Mouse (Mus musculus) limb, embryonic 11.5 days (tissue): ENCODE measurements around the gene Sept6. TPM values are rescaled to one million over a fixed set of nuclear protein-coding genes. Genes with fewer than 3 reads are reported as not detected.

Experiments
- ATAC-seq: fragments of 200-750 bp; cut with Nextera tagmentation; 2 replicates; pipeline ENCODE4 v1.8.0; 2017; ENCODE audit warnings: low read depth; ENCODE audit not compliant: insufficient number of reproducible peaks, low FRiP score, low TSS enrichment
- DNase-seq: peaks from one replicate; pipeline ENCODE4 v3.0.0-alpha.2; 2015; ENCODE audit warnings: low spot score
- H3K27ac ChIP-seq: fragments of 300-500 bp; sonication (generic); replicated peaks from 2 replicates; pipeline ENCODE4 v1.5.1; 2014; ENCODE audit warnings: low read depth, mild to moderate bottlenecking, low read length
- H3K27me3 ChIP-seq: fragments of 300-500 bp; sonication (generic); 2 replicates; pipeline ENCODE4 v1.6.1; 2014; ENCODE audit warnings: mild to moderate bottlenecking, low read length, mixed read lengths; ENCODE audit not compliant: control insufficient read depth, insufficient read depth
- H3K36me3 ChIP-seq: fragments of 300-500 bp; sonication (generic); 2 replicates; pipeline ENCODE4 v1.6.1; 2014; ENCODE audit warnings: mild to moderate bottlenecking, low read length, moderate library complexity, mixed read lengths; ENCODE audit not compliant: control insufficient read depth, insufficient read depth
- H3K4me1 ChIP-seq: fragments of 300-500 bp; sonication (generic); 2 replicates; pipeline ENCODE4 v1.6.1; 2014; ENCODE audit warnings: low read length, mixed read lengths; ENCODE audit not compliant: control insufficient read depth, insufficient read depth
- H3K4me2 ChIP-seq: fragments of 300-500 bp; sonication (generic); 2 replicates; pipeline ENCODE4 v1.6.1; 2014; ENCODE audit warnings: low read depth, mild to moderate bottlenecking, moderate library complexity; ENCODE audit not compliant: severe bottlenecking
- H3K4me3 ChIP-seq: fragments of 300-500 bp; sonication (generic); 2 replicates; pipeline ENCODE4 v1.5.1; 2014; ENCODE audit warnings: low read depth, low read length
- H3K9ac ChIP-seq: fragments of 300-500 bp; sonication (generic); 2 replicates; pipeline ENCODE4 v1.6.1; 2014; ENCODE audit warnings: mild to moderate bottlenecking, low read length
- H3K9me3 ChIP-seq: fragments of 300-500 bp; sonication (generic); 2 replicates; pipeline ENCODE4 v1.6.1; 2016; ENCODE audit warnings: low read length; ENCODE audit not compliant: control insufficient read depth
- WGBS: fragments of 180-500 bp; shearing (Covaris S2); extraction: QIAGEN DNeasy Blood & Tissue Kit; methylation state at CpG from one replicate; pipeline ENCODE4 v1.1.7; 2014; 5-methylcytosine and 5-hydroxymethylcytosine counted together
- polyA plus RNA-seq: library from polyadenylated mRNA; unstranded; fragments of >200 nt; fragmentation: Nextera tagmentation; extraction: Ambion mirVana; gene quantifications from 2 replicates; pipeline ENCODE4 v1.2.1, GENCODE M21; 2014

The Sept6 gene
- polyA plus RNA-seq, result 89.0 and 99.0 TPM in 2 replicates

GRCm38 (mm10) chrX:36991694-36992093 lies at the start of gene Sept6:
Sept6 (minus strand) TSS chrX:36991794.
- no peak within 1 kb of the TSS for H3K4me3 ChIP-seq
- 93% methylated on average over 2 of the region's 2 CpGs for WGBS
- H3K4me2 ChIP-seq, result no peak within 1 kb of the TSS
- H3K9me3 ChIP-seq, result no peaks in the 10 kb centered on the region
- ATAC-seq (no peak), DNase-seq (no peak)
- no peak within 1 kb of the TSS for H3K9ac ChIP-seq
- H3K27ac ChIP-seq, result no peak within 1 kb of the TSS
- no peaks in the 10 kb centered on the region for H3K4me1 ChIP-seq
- no peaks in the 10 kb centered on the region for H3K36me3 ChIP-seq
- H3K27me3 ChIP-seq, result no peaks in the 10 kb centered on the region

DNA sequence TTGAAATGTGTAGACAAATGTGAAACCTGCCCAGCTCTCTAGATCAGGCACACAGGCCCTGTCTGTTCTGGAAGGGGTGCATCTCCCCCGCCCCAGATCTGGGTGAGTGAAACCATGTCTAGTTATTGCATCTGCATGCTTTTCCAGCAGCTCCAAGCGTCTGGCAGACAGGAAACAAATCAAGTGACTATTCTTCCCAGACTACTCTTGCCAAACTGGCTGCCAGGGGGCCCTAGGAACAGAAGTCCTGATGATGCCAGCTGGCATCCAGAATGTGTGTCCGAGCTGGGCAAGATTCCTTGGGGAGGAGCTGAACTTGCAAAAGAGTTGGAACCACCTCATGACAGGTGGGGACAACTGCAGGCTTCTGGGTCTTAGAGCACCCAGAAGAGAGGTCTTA lies 36.8 kb upstream of the Sept6 start:
- ATAC-seq, result no peak
- no peak overlapping the region for H3K9ac ChIP-seq
- WGBS, result 62% methylated on average over 3 of the region's 3 CpGs
- no peak for DNase-seq
- no peaks in the 10 kb centered on the region for H3K36me3 ChIP-seq
- no peak overlapping the region for H3K27ac ChIP-seq
- no peak overlapping the region for H3K4me3 ChIP-seq
- no peak overlapping the region for H3K4me2 ChIP-seq
- H3K4me1 ChIP-seq, result no peaks in the 10 kb centered on the region
- H3K9me3 ChIP-seq, result no peaks in the 10 kb centered on the region
- no peaks in the 10 kb centered on the region for H3K27me3 ChIP-seq

DNA sequence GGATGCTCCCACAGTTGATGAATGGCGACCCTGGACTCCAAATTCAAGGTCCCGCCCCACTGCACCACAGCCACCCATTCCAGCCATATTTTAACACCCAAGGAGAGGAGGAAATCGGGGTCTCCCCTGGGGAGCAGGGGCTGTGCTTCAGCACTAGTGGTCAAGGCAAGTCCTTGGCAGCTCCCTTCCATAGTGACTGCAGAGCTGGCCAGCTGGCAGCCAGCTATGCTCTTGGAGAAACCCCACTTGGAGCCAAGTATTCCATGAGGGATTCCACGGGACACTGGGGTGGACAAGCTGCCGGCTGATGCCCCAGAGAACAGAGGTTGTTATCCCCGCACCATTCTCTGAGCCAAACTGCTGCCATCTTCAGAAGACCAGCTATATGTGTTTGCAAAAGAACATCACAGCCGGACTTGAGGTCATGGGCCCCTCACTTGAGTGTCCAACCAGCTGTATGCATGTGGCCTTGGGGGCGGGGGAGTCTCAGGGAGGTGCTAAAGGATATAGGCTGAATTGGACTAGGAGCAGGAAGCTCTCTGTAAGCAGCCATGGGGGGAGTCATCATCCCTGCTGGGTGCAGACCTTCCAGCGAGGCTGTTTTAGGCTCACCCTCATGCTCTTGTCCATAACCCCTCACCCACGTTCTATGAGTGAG lies 32.2 kb upstream of the Sept6 start:
- Histone ChIP-seq H3K4me1 (no peaks in the 10 kb centered on the region), H3K4me3 (no peak overlapping the region), H3K27ac (no peak overlapping the region), H3K9ac (no peak overlapping the region), H3K4me2 (no peak overlapping the region), H3K9me3 (no peaks in the 10 kb centered on the region), H3K36me3 (no peaks in the 10 kb centered on the region), H3K27me3 (no peaks in the 10 kb centered on the region)
- 79% methylated on average over 10 of the region's 10 CpGs for WGBS
- DNase-seq, result no peak
- ATAC-seq, result no peak

- no peaks in the 10 kb centered on the region for H3K4me1 ChIP-seq
- ATAC-seq (no peak), DNase-seq (peak; percentile 70)
- H3K27me3 ChIP-seq, result no peaks in the 10 kb centered on the region
- no peak overlapping the region for H3K4me2 ChIP-seq
- H3K4me3 ChIP-seq, result no peak overlapping the region
- H3K9ac ChIP-seq, result no peak overlapping the region
- H3K27ac ChIP-seq, result no peak overlapping the region
- WGBS, result 20% methylated on average over 3 of the region's 3 CpGs
- no peaks in the 10 kb centered on the region for H3K9me3 ChIP-seq
- H3K36me3 ChIP-seq, result no peaks in the 10 kb centered on the region
Observed at GRCm38 (mm10) chrX:37022690-37023089, 31.1 kb upstream of the Sept6 start.

DNA sequence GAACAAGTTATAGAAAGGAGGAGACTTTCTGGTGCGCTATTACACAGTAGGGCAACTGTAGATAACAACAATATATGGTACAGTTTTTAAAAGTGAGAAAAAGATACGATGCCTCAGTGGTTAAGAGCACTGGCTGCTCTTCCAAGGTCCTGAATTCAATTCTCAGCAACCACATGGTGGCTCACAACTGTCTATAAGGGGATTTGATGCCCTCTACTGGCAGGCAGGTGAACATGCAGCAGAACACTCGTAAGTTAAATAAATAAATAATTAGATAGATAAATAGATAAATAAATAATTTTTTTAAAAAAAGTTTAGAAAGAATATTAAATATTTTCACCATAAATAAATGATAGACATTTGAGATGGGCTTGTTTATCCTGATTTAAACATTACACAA lies 27.5 kb upstream of the Sept6 start:
- H3K27ac ChIP-seq, result no peak overlapping the region
- H3K4me2 ChIP-seq, result no peak overlapping the region
- no peaks in the 10 kb centered on the region for H3K27me3 ChIP-seq
- ATAC-seq, result no peak
- H3K36me3 ChIP-seq, result no peaks in the 10 kb centered on the region
- WGBS, result 66% methylated on average over 3 of the region's 3 CpGs
- no peak overlapping the region for H3K4me3 ChIP-seq
- H3K9me3 ChIP-seq, result no peaks in the 10 kb centered on the region
- no peak for DNase-seq
- H3K9ac ChIP-seq, result no peak overlapping the region
- H3K4me1 ChIP-seq, result no peaks in the 10 kb centered on the region

DNA sequence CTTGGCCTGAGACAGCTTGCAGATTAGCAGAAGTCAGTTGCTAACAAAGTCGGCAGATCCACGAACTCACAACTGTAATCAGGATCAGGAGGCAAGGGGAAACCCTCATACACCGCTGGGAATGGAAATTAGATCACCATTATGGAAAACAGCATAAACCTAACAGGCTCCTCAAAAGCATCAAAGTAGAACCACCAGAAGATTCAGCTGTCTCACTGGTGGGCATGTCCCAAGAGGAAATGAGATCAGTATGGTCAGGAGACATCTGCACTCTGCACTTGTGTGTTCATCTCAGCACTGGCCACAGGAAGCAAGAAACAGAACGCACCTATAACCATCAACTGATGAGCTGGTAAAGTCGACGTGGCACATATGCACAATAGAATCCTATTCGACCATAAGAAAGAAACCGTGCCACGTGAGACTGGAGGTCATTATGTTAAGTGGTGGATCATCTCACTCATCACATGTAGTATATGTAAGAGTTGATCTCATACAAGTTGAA lies 26.6 kb upstream of the Sept6 start:
- H3K4me2 ChIP-seq, result no peak overlapping the region
- ATAC-seq (no peak), DNase-seq (no peak)
- no peak overlapping the region for H3K9ac ChIP-seq
- H3K9me3 ChIP-seq, result no peaks in the 10 kb centered on the region
- H3K27me3 ChIP-seq, result no peaks in the 10 kb centered on the region
- H3K27ac ChIP-seq, result no peak overlapping the region
- H3K4me1 ChIP-seq, result no peaks in the 10 kb centered on the region
- no peaks in the 10 kb centered on the region for H3K36me3 ChIP-seq
- H3K4me3 ChIP-seq, result no peak overlapping the region
- 91% methylated on average over 9 of the region's 9 CpGs for WGBS

- Histone ChIP-seq H3K27ac (no peak overlapping the region), H3K36me3 (no peaks in the 10 kb centered on the region), H3K4me3 (no peak overlapping the region), H3K4me2 (no peak overlapping the region), H3K9ac (no peak overlapping the region), H3K4me1 (no peaks in the 10 kb centered on the region), H3K9me3 (no peaks in the 10 kb centered on the region), H3K27me3 (no peaks in the 10 kb centered on the region)
- ATAC-seq (no peak), DNase-seq (no peak)
- 76% methylated on average over 5 of the region's 5 CpGs for WGBS
Observed at GRCm38 (mm10) chrX:37013870-37014269, 22.3 kb upstream of the Sept6 start.

DNA sequence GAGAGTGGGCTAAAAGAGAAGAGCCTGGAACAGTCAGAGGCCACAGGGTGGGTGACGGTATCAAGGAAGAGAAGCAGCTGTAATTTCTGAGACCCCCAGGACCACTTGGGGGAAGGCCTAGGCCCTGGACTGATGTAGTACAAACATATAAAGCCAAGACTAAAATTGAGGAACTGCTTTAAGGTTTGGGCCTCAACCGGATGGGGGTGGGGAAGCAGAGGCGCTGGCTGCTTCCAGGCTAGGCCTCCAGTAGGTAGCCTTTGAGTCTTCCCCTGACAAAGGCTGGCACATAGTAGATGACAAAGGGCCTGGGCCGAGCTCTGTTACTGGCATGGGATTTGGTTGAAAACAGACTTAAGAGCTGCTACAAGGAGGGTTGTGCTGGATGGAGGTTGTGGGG lies 555 bp downstream of the Sept6 start:
- no peaks in the 10 kb centered on the region for H3K27me3 ChIP-seq
- WGBS, result 88% methylated on average over 4 of the region's 4 CpGs
- no peak overlapping the region for H3K4me2 ChIP-seq
- H3K9me3 ChIP-seq, result no peaks in the 10 kb centered on the region
- H3K4me1 ChIP-seq, result no peaks in the 10 kb centered on the region
- no peaks in the 10 kb centered on the region for H3K36me3 ChIP-seq
- ATAC-seq, result no peak
- no peak overlapping the region for H3K4me3 ChIP-seq
- DNase-seq, result no peak
- H3K9ac ChIP-seq, result no peak overlapping the region
- H3K27ac ChIP-seq, result no peak overlapping the region
